Mouse (Mus musculus) layer of hippocampus, adult 18-20 months (tissue): ENCODE data around the gene Rap1b. TPM values are rescaled to one million over a fixed set of nuclear protein-coding genes. Genes with fewer than 3 reads are reported as not detected.

ENCODE experiments used
- DNase-seq, 2 experiments: peaks; one replicate each; pipeline ENCODE4 v3.0.0; 2022; ENCODE audit warnings: low spot score in 2 of 2
- total RNA-seq, 2 experiments: library from RNA; stranded (reverse); gene quantifications; 2 replicates each; pipeline ENCODE4 v1.2.3; 2021

The Rap1b gene
- total RNA-seq, 2 experiments from 2014 or later, result 55.5 to 59.5 TPM

GRCm38 (mm10) chr10:117824139-117824538 lies 21.7 kb downstream of the Rap1b start:
- no peak for DNase-seq

GRCm38 (mm10) chr10:117823321-117823720 lies 22.5 kb downstream of the Rap1b start:
- no peak for DNase-seq

- DNase-seq, result no peak
Observed at GRCm38 (mm10) chr10:117818600-117818999, 27.2 kb downstream of the Rap1b start.

GRCm38 (mm10) chr10:117816721-117817120 lies 29.1 kb downstream of the Rap1b start:
- DNase-seq, result no peak

- DNase-seq, result no peak
Observed at GRCm38 (mm10) chr10:117812501-117812900, 33.3 kb downstream of the Rap1b start.

GRCm38 (mm10) chr10:117811555-117811954 lies 34.3 kb downstream of the Rap1b start:
- no peak for DNase-seq

- no peak for DNase-seq
Observed at GRCm38 (mm10) chr10:117810506-117810905, 35.3 kb downstream of the Rap1b start.

GRCm38 (mm10) chr10:117808068-117808467 lies 37.8 kb downstream of the Rap1b start:
- DNase-seq, result no peak

- DNase-seq, result no peak
Observed at GRCm38 (mm10) chr10:117805919-117806318, 39.9 kb downstream of the Rap1b start.

GRCm38 (mm10) chr10:117803870-117804850 lies 41.7 kb downstream of the Rap1b start:
- no peak for DNase-seq

- no peak for DNase-seq
Observed at GRCm38 (mm10) chr10:117801886-117802285, 43.9 kb downstream of the Rap1b start.

GRCm38 (mm10) chr10:117799806-117800205 lies 46.0 kb downstream of the Rap1b start:
- no peak for DNase-seq

- DNase-seq, result no peak
Observed at GRCm38 (mm10) chr10:117798436-117799035, 47.3 kb downstream of the Rap1b start.

- DNase-seq, result no peak
Observed at GRCm38 (mm10) chr10:117797684-117798083, 48.2 kb downstream of the Rap1b start.

- no peak for DNase-seq
Observed at GRCm38 (mm10) chr10:117797106-117797505, 48.7 kb downstream of the Rap1b start.

GRCm38 (mm10) chr10:117796181-117796580 lies 49.7 kb downstream of the Rap1b start:
- no peak for DNase-seq

GRCm38 (mm10) chr10:117795206-117795605 lies 50.6 kb downstream of the Rap1b start:
- DNase-seq, result no peak

- no peak for DNase-seq
Observed at GRCm38 (mm10) chr10:117793436-117794030, 52.3 kb downstream of the Rap1b start.

- peak; percentile 100 for DNase-seq
Observed at GRCm38 (mm10) chr10:117792141-117793091, 53.4 kb downstream of the Rap1b start, which contains the start of gene Nup107. Gene Nup107 (minus strand): TSS chr10:117792705.

- DNase-seq, result no peak
Observed at GRCm38 (mm10) chr10:117791171-117791470, 54.7 kb downstream of the Rap1b start.
